Mouse (Mus musculus) stomach, embryonic 16.5 days (tissue): ENCODE data around the gene Asna1. TPM values are rescaled to one million over a fixed set of nuclear protein-coding genes. Genes with fewer than 3 reads are reported as not detected.

Source experiments
- ATAC-seq: fragments of 200-750 bp; cut with Nextera tagmentation; 2 replicates; pipeline ENCODE4 v1.8.0; 2017; ENCODE audit warnings: moderate number of reproducible peaks, moderate TSS enrichment; ENCODE audit not compliant: insufficient read depth, low FRiP score
- H3K27ac ChIP-seq: fragments of 300-500 bp; sonication (generic); 2 replicates; pipeline ENCODE4 v1.5.1; 2014; ENCODE audit warnings: low read length
- H3K27me3 ChIP-seq: fragments of 300-500 bp; sonication (generic); 2 replicates; pipeline ENCODE4 v1.6.1; 2014; ENCODE audit warnings: low read length, control low read depth, mixed read lengths; ENCODE audit not compliant: control insufficient read depth, insufficient read depth
- H3K36me3 ChIP-seq: fragments of 300-500 bp; sonication (generic); 2 replicates; pipeline ENCODE4 v1.6.1; 2014; ENCODE audit warnings: low read length; ENCODE audit not compliant: control insufficient read depth, insufficient read depth
- H3K4me1 ChIP-seq: fragments of 300-500 bp; sonication (generic); 2 replicates; pipeline ENCODE4 v1.6.1; 2014; ENCODE audit warnings: low read length, control low read depth, mixed read lengths; ENCODE audit not compliant: control insufficient read depth, insufficient read depth
- H3K4me2 ChIP-seq: fragments of 300-500 bp; sonication (generic); 2 replicates; pipeline ENCODE4 v1.6.1; 2014; ENCODE audit warnings: low read depth, low read length, mixed read lengths
- H3K4me3 ChIP-seq: fragments of 300-500 bp; sonication (generic); replicated peaks from 2 replicates; pipeline ENCODE4 v1.5.1; 2014; ENCODE audit warnings: mild to moderate bottlenecking, low read length
- H3K9ac ChIP-seq: fragments of 300-500 bp; sonication (generic); 2 replicates; pipeline ENCODE4 v1.6.1; 2014; ENCODE audit warnings: low read length
- H3K9me3 ChIP-seq: fragments of 300-500 bp; sonication (generic); replicated peaks from 2 replicates; pipeline ENCODE4 v1.6.1; 2016; ENCODE audit warnings: low read length, control low read depth; ENCODE audit not compliant: control insufficient read depth
- WGBS: fragments of 180-500 bp; shearing (Covaris S2); extraction: QIAGEN DNeasy Blood & Tissue Kit; methylation state at CpG from one replicate; pipeline ENCODE4 v1.1.7; 2014; 5-methylcytosine and 5-hydroxymethylcytosine counted together
- polyA plus RNA-seq: library from polyadenylated mRNA; unstranded; fragments of >200 nt; fragmentation: Nextera tagmentation; extraction: Ambion mirVana; gene quantifications from 2 replicates; pipeline ENCODE4 v1.2.1, GENCODE M21; 2015

Gene Asna1
- polyA plus RNA-seq, 1 experiment from 2014 or later, result 108 TPM

DNA sequence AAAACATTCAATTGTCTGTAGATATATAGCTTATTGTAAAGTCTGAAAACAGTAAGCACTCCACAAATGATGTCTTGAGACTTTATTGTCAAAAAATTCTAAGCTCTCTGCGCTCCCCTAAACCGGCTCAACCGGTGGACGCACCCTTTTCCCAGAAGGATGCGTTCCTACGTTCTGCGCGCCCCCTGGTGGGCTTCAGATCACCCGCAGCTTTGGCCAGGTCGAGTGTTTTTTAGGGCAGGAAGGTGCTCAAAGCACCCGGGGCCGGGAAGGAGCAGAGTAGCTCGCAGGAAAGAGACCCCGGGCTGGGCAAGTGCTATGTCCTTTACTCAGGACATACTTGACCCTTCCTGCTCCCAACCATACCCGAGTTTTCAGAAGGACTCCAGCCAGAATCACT, 35.3 kb downstream of the Asna1 start:
- Histone ChIP-seq H3K9me3 (no peaks in the 10 kb centered on the region), H3K36me3 (no peaks in the 10 kb centered on the region), H3K4me1 (peaks cover 22% of the 10 kb centered on the region), H3K9ac (peak overlapping the region; percentile 76), H3K4me2 (peak overlapping the region; percentile 89), H3K27ac (peak overlapping the region; percentile 87), H3K27me3 (no peaks in the 10 kb centered on the region), H3K4me3 (peak overlapping the region; percentile 62)
- ATAC-seq, result peak; percentile 31
- 0% methylated on average over 15 of the region's 15 CpGs for WGBS

DNA sequence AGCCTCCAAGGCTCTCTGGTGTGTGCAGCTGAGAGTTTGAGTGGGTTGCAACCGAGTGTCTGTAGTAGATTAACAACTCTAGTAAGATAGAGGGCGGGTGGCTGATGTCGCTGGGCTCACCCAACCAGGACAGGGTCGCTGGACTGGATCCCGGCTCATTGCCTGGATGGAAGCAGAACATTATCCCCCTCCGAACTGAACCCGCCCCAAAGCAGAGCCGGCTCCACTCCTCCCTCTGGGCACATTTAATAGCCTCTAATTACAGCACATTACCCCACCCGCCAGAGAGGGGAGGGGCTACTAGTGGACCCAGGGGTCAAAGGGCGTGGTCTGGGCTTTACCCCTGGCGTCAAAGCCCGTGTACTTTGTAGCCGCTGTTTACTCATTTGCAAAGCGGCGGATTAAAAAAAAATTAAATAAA, 35.8 kb downstream of the Asna1 start:
- peak overlapping the region; percentile 87 for H3K27ac ChIP-seq
- ATAC-seq, result no peak
- no peaks in the 10 kb centered on the region for H3K27me3 ChIP-seq
- 11% methylated on average over 15 of the region's 15 CpGs for WGBS
- H3K4me1 ChIP-seq, result peaks cover 27% of the 10 kb centered on the region
- peak overlapping the region; percentile 89 for H3K4me2 ChIP-seq
- H3K4me3 ChIP-seq, result peak overlapping the region; percentile 62
- H3K36me3 ChIP-seq, result no peaks in the 10 kb centered on the region
- peak overlapping the region; percentile 61 for H3K9ac ChIP-seq
- H3K9me3 ChIP-seq, result no peaks in the 10 kb centered on the region

GRCm38 (mm10) chr8:84987903-84988302, 37.2 kb downstream of the Asna1 start:
- H3K36me3 ChIP-seq, result no peaks in the 10 kb centered on the region
- no peak overlapping the region for H3K27ac ChIP-seq
- no peak overlapping the region for H3K4me3 ChIP-seq
- 67% methylated on average over 2 of the region's 2 CpGs for WGBS
- no peaks in the 10 kb centered on the region for H3K9me3 ChIP-seq
- H3K4me2 ChIP-seq, result no peak overlapping the region
- ATAC-seq, result no peak
- H3K9ac ChIP-seq, result no peak overlapping the region
- peaks cover 28% of the 10 kb centered on the region for H3K4me1 ChIP-seq
- H3K27me3 ChIP-seq, result no peaks in the 10 kb centered on the region

- Histone ChIP-seq H3K9ac (no peak overlapping the region), H3K27me3 (no peaks in the 10 kb centered on the region), H3K9me3 (no peaks in the 10 kb centered on the region), H3K27ac (no peak overlapping the region), H3K4me2 (no peak overlapping the region), H3K36me3 (no peaks in the 10 kb centered on the region), H3K4me1 (peaks cover 32% of the 10 kb centered on the region), H3K4me3 (no peak overlapping the region)
- no peak for ATAC-seq
- 77% methylated on average over 5 of the region's 5 CpGs for WGBS
These were observed 37.7 kb downstream of the Asna1 start for GRCm38 (mm10) chr8:84987388-84987787.

- Histone ChIP-seq H3K4me3 (peak overlapping the region; percentile 43), H3K9ac (peak overlapping the region; percentile 65), H3K4me1 (peaks cover 41% of the 10 kb centered on the region), H3K4me2 (peak overlapping the region; percentile 79), H3K9me3 (no peaks in the 10 kb centered on the region), H3K36me3 (no peaks in the 10 kb centered on the region), H3K27me3 (no peaks in the 10 kb centered on the region), H3K27ac (peak overlapping the region; percentile 94)
- 30% methylated on average over 8 of the region's 8 CpGs for WGBS
- no peak for ATAC-seq
These were observed 38.6 kb downstream of the Asna1 start for GRCm38 (mm10) chr8:84986379-84986945.

DNA sequence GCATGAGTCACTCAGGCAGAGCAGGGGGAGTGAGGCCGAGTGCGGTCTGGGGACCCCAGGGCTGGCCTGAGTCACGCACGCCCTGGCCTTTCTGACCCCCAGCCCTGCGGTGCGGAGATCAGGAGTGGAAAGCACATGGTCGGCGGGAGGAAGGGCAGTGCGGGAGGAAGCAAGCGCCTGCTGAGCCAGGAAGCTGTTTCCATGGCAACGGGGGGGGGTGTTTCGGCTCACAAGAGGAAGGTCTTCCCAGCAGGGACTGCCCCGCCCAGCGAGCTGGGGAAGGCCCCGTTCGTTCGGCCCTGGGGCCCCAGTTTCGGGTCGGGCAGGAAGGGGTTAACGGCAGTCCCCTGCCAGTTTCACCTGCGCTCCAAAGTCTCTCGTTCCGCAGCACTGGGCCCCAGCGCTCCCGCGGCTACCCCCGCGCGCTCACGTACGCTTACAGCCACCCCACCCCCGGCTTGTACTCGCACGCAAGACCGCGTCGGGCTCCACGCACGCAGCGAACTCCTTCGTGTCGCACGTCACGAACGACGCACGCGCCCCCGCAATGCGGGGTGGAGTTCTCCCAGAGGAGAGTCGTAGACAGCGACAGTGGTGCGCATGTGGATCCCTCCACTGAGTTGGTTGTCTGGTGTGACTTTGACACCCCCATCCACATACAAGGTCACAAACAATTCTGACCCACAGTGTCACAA, 39.2 kb downstream of the Asna1 start:
- peak; percentile 26 for ATAC-seq
- Histone ChIP-seq H3K4me2 (peak overlapping the region; percentile 79), H3K27me3 (no peaks in the 10 kb centered on the region), H3K27ac (peak overlapping the region; percentile 94), H3K9me3 (no peaks in the 10 kb centered on the region), H3K9ac (peak overlapping the region; percentile 65), H3K36me3 (no peaks in the 10 kb centered on the region), H3K4me3 (peak overlapping the region; percentile 43), H3K4me1 (peaks cover 45% of the 10 kb centered on the region)
- WGBS, result under 1% methylated on average over 53 of the region's 53 CpGs

- peak overlapping the region; percentile 79 for H3K4me2 ChIP-seq
- H3K27me3 ChIP-seq, result no peaks in the 10 kb centered on the region
- peak overlapping the region; percentile 43 for H3K4me3 ChIP-seq
- peaks cover 47% of the 10 kb centered on the region for H3K4me1 ChIP-seq
- H3K9ac ChIP-seq, result peak overlapping the region; percentile 65
- H3K9me3 ChIP-seq, result no peaks in the 10 kb centered on the region
- H3K36me3 ChIP-seq, result no peaks in the 10 kb centered on the region
- no peak for ATAC-seq
- under 1% methylated on average over 23 of the region's 23 CpGs for WGBS
- H3K27ac ChIP-seq, result peak overlapping the region; percentile 94
These were observed 39.9 kb downstream of the Asna1 start for GRCm38 (mm10) chr8:84985049-84985683.

DNA sequence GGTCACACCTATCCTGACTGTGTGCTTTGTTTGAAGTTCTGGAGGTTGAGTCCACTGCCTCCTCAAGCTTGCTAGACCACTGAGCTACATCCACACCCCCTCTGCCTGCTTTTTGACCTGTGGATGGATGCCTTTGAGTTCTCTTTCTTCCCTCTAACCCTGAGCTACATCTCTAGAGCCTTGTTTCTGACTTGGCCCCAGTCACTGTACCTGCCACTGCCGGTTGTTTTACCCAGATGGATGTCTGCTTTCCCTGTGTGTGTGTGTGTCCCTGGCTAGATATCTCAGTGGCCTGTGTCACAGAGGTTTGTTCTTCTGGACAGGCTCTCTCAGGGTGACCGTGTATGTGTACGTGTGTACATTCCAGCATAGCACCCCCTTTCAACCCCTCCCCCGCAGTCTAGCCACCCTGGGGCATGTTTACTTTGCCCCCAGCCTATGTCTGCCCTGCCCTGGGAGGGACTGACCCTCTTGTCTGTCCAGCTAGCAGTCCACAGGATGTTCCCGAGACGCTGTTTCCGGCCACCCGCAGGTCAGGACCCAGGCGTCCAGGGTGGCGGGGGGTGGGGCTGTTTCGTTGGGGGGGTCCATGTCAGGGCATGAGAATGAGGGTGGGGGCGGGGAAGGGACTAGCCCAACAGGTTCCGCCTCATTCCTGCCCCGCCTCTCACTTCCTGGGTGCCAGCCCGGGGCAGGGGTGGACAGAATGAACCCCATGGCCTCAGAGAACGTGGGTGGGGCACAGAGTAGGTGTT, 40.6 kb downstream of the Asna1 start:
- peak overlapping the region; percentile 79 for H3K4me2 ChIP-seq
- H3K9me3 ChIP-seq, result no peaks in the 10 kb centered on the region
- H3K27ac ChIP-seq, result peak overlapping the region; percentile 94
- no peaks in the 10 kb centered on the region for H3K36me3 ChIP-seq
- peak overlapping the region; percentile 65 for H3K9ac ChIP-seq
- H3K27me3 ChIP-seq, result no peaks in the 10 kb centered on the region
- peak; percentile 5; the same call in 1 of the 2 replicates for ATAC-seq
- H3K4me1 ChIP-seq, result peaks cover 54% of the 10 kb centered on the region
- WGBS, result 5% methylated on average over 16 of the region's 16 CpGs
- peak overlapping the region; percentile 43 for H3K4me3 ChIP-seq
